Mouse (Mus musculus): ENCODE results near the gene Dbndd1. TPM values are rescaled to one million over a fixed set of nuclear protein-coding genes. Genes with fewer than 3 reads are reported as not detected.

The Dbndd1 gene
- 1 to 10 TPM in 1 of 2 experiments, under 1 TPM in 1; 0.12 to 2.0 TPM for polyA plus RNA-seq (2017; shearing (Covaris generic))

DNA sequence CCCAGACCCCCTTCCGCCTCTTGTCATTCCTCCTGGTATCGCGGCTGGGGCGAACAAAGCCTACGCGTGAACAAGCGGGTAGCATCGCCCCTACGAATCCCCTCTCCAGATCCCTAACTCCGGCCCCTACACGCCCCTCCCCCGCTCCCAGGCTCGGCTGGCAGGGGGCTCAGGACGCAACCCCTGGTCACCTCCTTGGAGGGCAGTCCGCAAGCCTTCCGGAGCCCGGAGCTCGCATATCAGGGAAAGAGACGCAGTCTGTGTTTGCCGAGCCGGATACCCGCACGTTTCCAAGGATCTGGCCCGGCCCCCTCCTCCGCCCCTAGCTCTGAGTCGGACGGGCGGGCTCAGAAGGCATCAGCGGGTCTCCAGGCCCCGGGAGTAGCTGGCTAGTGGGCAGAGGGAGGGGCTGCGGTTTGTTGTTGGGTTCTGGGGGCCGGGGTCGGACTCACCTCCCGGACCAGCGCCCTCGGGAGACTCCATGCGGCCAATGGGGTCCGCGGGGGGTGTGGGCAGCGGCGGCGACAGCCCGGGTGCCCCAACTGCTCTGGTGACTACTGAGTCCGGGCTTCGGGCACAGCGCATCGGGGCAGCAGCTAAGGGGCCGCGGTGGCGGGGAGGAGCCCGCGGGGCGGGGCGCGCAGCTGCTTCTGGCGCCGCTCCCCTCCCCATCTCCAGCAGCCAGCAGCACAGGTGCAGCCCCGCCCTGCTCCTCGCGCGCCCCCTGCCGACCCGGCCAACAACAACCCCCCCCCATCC is at the start of gene Dbndd1:
TSS of gene Dbndd1 (minus strand) at position 683 of the 759 bp plus-strand sequence.

DNA sequence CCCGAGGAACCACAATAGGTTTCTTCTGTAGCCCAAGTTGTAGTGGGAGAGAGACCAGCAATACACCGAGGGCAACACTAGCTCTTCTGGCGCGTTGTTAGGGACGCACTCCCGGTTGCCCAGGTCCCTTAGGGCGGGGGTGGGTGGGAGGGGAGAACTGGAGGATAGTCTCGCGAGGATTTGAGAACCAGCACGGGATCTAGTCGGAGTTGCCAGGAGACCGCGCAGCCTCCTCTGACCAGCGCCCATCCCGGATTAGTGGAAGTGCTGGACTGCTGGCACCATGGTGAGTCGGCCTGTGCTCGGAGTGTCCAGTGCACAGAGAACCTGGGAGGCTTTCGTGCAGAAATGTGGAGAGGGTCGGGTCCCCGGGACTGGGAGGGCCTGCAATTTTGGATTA is 3.4 kb upstream of the Dbndd1 start, which contains the start of gene Gas8:
TSS of gene Gas8 (plus strand) at position 168 of the 400 bp plus-strand sequence.

DNA sequence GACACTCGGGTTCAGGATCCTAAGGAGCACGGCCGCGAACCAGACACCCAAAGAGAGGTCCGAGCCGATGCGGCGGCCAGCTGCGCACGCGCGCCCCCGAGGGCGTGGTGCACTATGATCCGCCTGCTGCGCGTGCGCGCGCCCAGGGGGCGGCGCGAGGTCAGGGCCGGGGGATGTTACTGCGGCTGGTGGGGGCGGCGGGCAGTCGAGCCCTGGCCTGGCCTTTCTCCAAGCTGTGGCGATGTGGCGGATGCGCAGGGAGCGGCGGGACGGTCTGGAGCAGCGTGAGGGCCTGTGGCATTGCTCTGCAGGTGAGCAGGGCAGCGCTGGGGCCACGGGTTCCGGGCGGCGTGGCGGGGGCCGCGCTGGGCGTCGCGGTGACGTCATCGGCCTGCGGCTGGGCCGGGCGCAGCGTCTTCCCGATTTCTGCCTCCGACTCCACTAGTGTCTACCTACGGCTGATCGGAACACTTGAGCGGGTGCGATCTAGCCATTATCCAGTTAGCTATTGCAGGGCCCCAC is 37.5 kb downstream of the Dbndd1 start, which contains the start of gene Afg3l1:
TSS of gene Afg3l1 (plus strand) at position 167 of the 522 bp plus-strand sequence.

Other genes with a start within 250 kb of the Dbndd1 start
- 10 to 100 TPM in 1 of 2 experiments, 1 to 10 TPM in 1; 7.3 to 13.6 TPM for gene Fanca, start 196.9 kb downstream of the Dbndd1 start, polyA plus RNA-seq (2017; shearing (Covaris generic))
- gene Spire2, start 182.8 kb downstream of the Dbndd1 start, polyA plus RNA-seq (2017; shearing (Covaris generic)): under 1 TPM in 1 of 2 experiments, not detected in 1; 0.12 TPM
- 100 to 1,000 TPM; 239 to 260 TPM for gene Tcf25, start 141.7 kb downstream of the Dbndd1 start, polyA plus RNA-seq (2017; shearing (Covaris generic))
- 1 to 10 TPM in 1 of 2 experiments, under 1 TPM in 1; 0.23 to 3.6 TPM for gene Mc1r, start 108.4 kb downstream of the Dbndd1 start, polyA plus RNA-seq (2017; shearing (Covaris generic))
- 1 to 10 TPM in 1 of 2 experiments, under 1 TPM in 1; 0.36 to 1.8 TPM for gene Tubb3, start 104.0 kb downstream of the Dbndd1 start, polyA plus RNA-seq (2017; shearing (Covaris generic))
- 10 to 100 TPM; 12.2 to 14.4 TPM for gene Def8, start 91.9 kb downstream of the Dbndd1 start, polyA plus RNA-seq (2017; shearing (Covaris generic))
- 10 to 100 TPM; 59.4 to 71.1 TPM for gene Afg3l1, start 37.6 kb downstream of the Dbndd1 start, polyA plus RNA-seq (2017; shearing (Covaris generic))
- gene Gas8, start 3.4 kb upstream of the Dbndd1 start, polyA plus RNA-seq (2017; shearing (Covaris generic)): 1 to 10 TPM; 3.3 to 6.9 TPM
- gene Rhou, start 138.5 kb upstream of the Dbndd1 start, polyA plus RNA-seq (2017; shearing (Covaris generic)): under 1 TPM; 0.41 to 0.93 TPM